Mouse (Mus musculus) bone marrow macrophage, adult 2 months (primary cell): ENCODE measurements around the gene Gm6169.
"Not testable (repeated sequence)": the region's sequence is repeated elsewhere in the genome, so short reads cannot be mapped to it uniquely, and the experiment has no call there.

Experiments used
- CTCF ChIP-seq: IDR thresholded peaks from 2 replicates; pipeline ENCODE4 v1.5.1; 2012; ENCODE audit warnings: low read depth, mild to moderate bottlenecking, low read length, moderate library complexity
- POLR2A ChIP-seq: IDR thresholded peaks from 2 replicates; pipeline ENCODE4 v1.6.1; 2012; ENCODE audit warnings: mild to moderate bottlenecking, low read depth, low read length, borderline replicate concordance

DNA sequence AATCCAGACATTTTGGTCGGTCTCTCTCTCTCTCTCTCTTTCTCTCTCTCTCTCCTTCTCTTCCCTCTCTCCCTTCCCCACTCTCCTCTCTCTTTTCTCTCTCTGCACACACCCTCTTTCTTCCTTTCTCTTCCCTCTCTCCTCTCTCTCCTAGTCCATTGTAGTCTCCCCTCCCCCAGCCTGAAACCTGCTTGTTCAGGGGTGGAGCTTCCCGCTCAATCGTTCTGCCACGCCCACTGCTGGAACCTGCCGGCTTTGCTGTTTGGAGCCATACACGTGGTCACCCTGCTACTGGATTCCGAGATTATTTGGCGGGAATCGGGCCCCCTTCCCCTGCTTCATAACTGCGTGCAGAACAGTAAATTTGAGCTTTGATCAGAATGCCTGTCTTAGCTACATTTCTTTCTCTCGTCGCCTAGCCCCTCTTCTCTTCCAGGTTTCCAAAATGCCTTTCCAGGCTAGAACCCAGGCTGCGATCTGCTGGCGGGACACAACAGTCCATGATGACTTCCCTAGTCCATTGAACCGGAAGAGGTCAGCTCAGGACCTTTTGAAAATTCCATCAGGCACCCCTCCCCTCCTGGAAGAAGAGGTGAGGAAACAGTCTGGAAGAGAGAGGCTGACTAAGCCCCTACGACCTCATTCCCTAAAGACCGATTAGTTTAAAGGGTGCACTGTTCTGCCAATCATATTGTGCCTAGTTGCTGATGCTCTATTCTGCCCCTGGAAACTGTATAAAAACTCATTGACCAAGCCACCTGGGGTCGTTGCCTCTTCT is 34.0 kb downstream of the Gm6169 start:
- not testable (repeated sequence) for TF ChIP-seq CTCF, POLR2A
